Mouse (Mus musculus) megakaryocyte-erythroid progenitor cell, adult 5-6 weeks (primary cell): Measurements from ENCODE around the gene Tmem94. TPM values are rescaled to one million over a fixed set of nuclear protein-coding genes. Genes with fewer than 3 reads are reported as not detected.

Source experiments
- ATAC-seq: replicated peaks from 2 replicates; pipeline ENCODE4 v1.8.0; 2016; ENCODE audit warnings: mild to moderate bottlenecking, inconsistent platforms; ENCODE audit not compliant: severe bottlenecking, poor library complexity, low FRiP score, low TSS enrichment
- total RNA-seq, 2 experiments: library from RNA; stranded (forward) in 1 of 2; stranded (reverse) in 1 of 2; fragments of 200-1000, 215-1000 nt in 1 of 2; fragments of >200 nt in 1 of 2; fragmentation: Nextera tagmentation in 1 of 2; gene quantifications; 2 replicates each; pipeline ENCODE4 v1.2.3; 2014 to 2017

Tmem94 gene
- total RNA-seq, 2 experiments from 2014 or later = 15.1 to 29.0 TPM

GRCm38 (mm10) chr11:115823774-115824740 is 58.8 kb downstream of the Tmem94 start, which contains the start of gene Llgl2:
TSS of gene Llgl2 (plus strand) at chr11:115824049.
- peak; percentile 89 for ATAC-seq

GRCm38 (mm10) chr11:115824813-115825212 is 59.6 kb downstream of the Tmem94 start:
- no peak for ATAC-seq

GRCm38 (mm10) chr11:115826487-115826886 is 61.3 kb downstream of the Tmem94 start:
- no peak for ATAC-seq

GRCm38 (mm10) chr11:115827624-115828023 is 62.4 kb downstream of the Tmem94 start:
- ATAC-seq = no peak

- no peak for ATAC-seq
Measured at GRCm38 (mm10) chr11:115829036-115829435, 63.8 kb downstream of the Tmem94 start.

- ATAC-seq = no peak
Measured at GRCm38 (mm10) chr11:115830550-115831325, 65.5 kb downstream of the Tmem94 start.

- ATAC-seq = 0 out of 2 replicates have a peak, but pooled peaks have one; percentile 29
Measured at GRCm38 (mm10) chr11:115831518-115831917, 66.3 kb downstream of the Tmem94 start.

GRCm38 (mm10) chr11:115832064-115832463 is 66.8 kb downstream of the Tmem94 start:
- ATAC-seq = no peak

GRCm38 (mm10) chr11:115832523-115832922 is 67.3 kb downstream of the Tmem94 start:
- no peak for ATAC-seq

- ATAC-seq = no peak
Measured at GRCm38 (mm10) chr11:115833021-115833513, 67.8 kb downstream of the Tmem94 start.

- ATAC-seq = no peak
Measured at GRCm38 (mm10) chr11:115834033-115834432, 68.8 kb downstream of the Tmem94 start.

- peak; percentile 28 for ATAC-seq
Measured at GRCm38 (mm10) chr11:115836656-115837395, 71.6 kb downstream of the Tmem94 start.

- no peak for ATAC-seq
Measured at GRCm38 (mm10) chr11:115837606-115838345, 72.5 kb downstream of the Tmem94 start.

- peak; percentile 58 for ATAC-seq
Measured at GRCm38 (mm10) chr11:115838895-115839311, 73.7 kb downstream of the Tmem94 start.

GRCm38 (mm10) chr11:115839732-115840131 is 74.5 kb downstream of the Tmem94 start:
- no peak for ATAC-seq

GRCm38 (mm10) chr11:115841044-115841443 is 75.8 kb downstream of the Tmem94 start:
- ATAC-seq = no peak

- ATAC-seq = peak; percentile 92
Measured at GRCm38 (mm10) chr11:115841961-115842550, 76.8 kb downstream of the Tmem94 start.
